Mouse (Mus musculus) lung, adult 2 months (tissue): ENCODE measurements around the gene Cfap97d2.

ENCODE experiments used
- CTCF ChIP-seq: fragments of 200-500 bp; IDR thresholded peaks from 2 replicates; pipeline ENCODE4 v1.5.1; 2011; ENCODE audit warnings: mild to moderate bottlenecking, low read length, control low read depth; ENCODE audit not compliant: insufficient read depth
- POLR2A ChIP-seq: fragments of 200-500 bp; IDR thresholded peaks from 2 replicates; pipeline ENCODE4 v1.6.1; 2011; ENCODE audit warnings: low read depth, mild to moderate bottlenecking, control low read depth, low read length, borderline replicate concordance; ENCODE audit errors: extremely low read depth

DNA sequence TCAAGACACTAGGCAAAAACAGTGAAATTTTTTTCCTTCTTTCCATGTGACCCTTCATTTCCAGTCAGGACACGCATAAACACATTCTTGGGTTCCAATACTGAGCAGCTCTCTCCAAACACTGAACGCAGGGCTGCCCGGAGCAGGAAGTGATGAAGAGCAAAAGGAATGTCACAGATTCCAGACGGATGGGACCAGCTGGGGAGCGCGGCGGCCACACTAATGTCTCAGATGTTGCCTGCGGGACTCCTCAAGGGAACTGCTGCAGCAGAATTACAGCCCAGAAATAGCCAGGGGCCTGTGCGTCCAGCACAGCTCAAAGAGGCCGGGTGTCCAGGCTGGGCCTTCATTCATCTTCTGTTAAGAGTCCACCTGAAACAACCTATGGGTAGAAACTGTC is 37.3 kb upstream of the Cfap97d2 start:
- TF ChIP-seq POLR2A (no peak), CTCF (no peak)
